Mouse (Mus musculus) c-Kit-positive CD71-negative TER-119-negative erythroid progenitor cells, embryonic 14.5 days (primary cell): ENCODE results near the gene Mipol1.

Source experiments
- DNase-seq: peaks from one replicate; pipeline ENCODE4 v3.0.0-alpha.2; 2013; ENCODE audit warnings: low read depth

Mipol1 gene

GRCm38 (mm10) chr12:57243671-57244495 is 13.7 kb downstream of the Mipol1 start:
- DNase-seq, result no peak

- no peak for DNase-seq
These were observed 28.3 kb downstream of the Mipol1 start for GRCm38 (mm10) chr12:57258572-57258971.

- DNase-seq, result no peak
These were observed 45.2 kb downstream of the Mipol1 start for GRCm38 (mm10) chr12:57275456-57275855.

- peak; percentile 40 for DNase-seq
These were observed 51.2 kb downstream of the Mipol1 start for GRCm38 (mm10) chr12:57281155-57282114.

GRCm38 (mm10) chr12:57285303-57286059 is 55.3 kb downstream of the Mipol1 start:
- no peak for DNase-seq

- no peak for DNase-seq
These were observed 77.1 kb downstream of the Mipol1 start for GRCm38 (mm10) chr12:57307337-57307736.

GRCm38 (mm10) chr12:57307748-57308147 is 77.5 kb downstream of the Mipol1 start:
- no peak for DNase-seq

- DNase-seq, result no peak
These were observed 108.8 kb downstream of the Mipol1 start for GRCm38 (mm10) chr12:57339053-57339452.

GRCm38 (mm10) chr12:57340111-57340510 is 109.9 kb downstream of the Mipol1 start:
- no peak for DNase-seq

- no peak for DNase-seq
These were observed 132.5 kb downstream of the Mipol1 start for GRCm38 (mm10) chr12:57362732-57363131.

GRCm38 (mm10) chr12:57364027-57364426 is 133.8 kb downstream of the Mipol1 start:
- DNase-seq, result no peak

- DNase-seq, result no peak
These were observed 141.7 kb downstream of the Mipol1 start for GRCm38 (mm10) chr12:57371790-57372547.

GRCm38 (mm10) chr12:57382797-57383196 is 152.6 kb downstream of the Mipol1 start:
- no peak for DNase-seq

GRCm38 (mm10) chr12:57387588-57388292 is 157.5 kb downstream of the Mipol1 start:
- no peak for DNase-seq

- DNase-seq, result no peak
These were observed 169.3 kb downstream of the Mipol1 start for GRCm38 (mm10) chr12:57399547-57399946.

- DNase-seq, result no peak
These were observed 170.0 kb downstream of the Mipol1 start for GRCm38 (mm10) chr12:57400186-57400585.

GRCm38 (mm10) chr12:57401126-57401525 is 170.9 kb downstream of the Mipol1 start:
- DNase-seq, result no peak

- no peak for DNase-seq
These were observed 172.1 kb downstream of the Mipol1 start for GRCm38 (mm10) chr12:57402360-57402759.

GRCm38 (mm10) chr12:57409976-57410375 is 179.7 kb downstream of the Mipol1 start:
- no peak for DNase-seq

- DNase-seq, result no peak
These were observed 183.6 kb downstream of the Mipol1 start for GRCm38 (mm10) chr12:57413833-57414232.

GRCm38 (mm10) chr12:57424902-57425301 is 194.7 kb downstream of the Mipol1 start:
- DNase-seq, result no peak
